Mouse (Mus musculus) monocyte, adult 5-6 weeks (primary cell): ENCODE measurements at regions not wholly inside any gene's neighbourhood (a gene's known extent, or its start where the extent isn't known, plus 50 kb on each side); places are given as distances from the start of the nearest gene placed in this dataset.

Source experiments
- ATAC-seq: fragments of 153-309, 156-312 bp; replicated peaks from 2 replicates; pipeline ENCODE4 v1.8.0; 2017; ENCODE audit warnings: mild to moderate bottlenecking; ENCODE audit not compliant: low TSS enrichment, insufficient number of reproducible peaks, severe bottlenecking, poor library complexity, low FRiP score

DNA sequence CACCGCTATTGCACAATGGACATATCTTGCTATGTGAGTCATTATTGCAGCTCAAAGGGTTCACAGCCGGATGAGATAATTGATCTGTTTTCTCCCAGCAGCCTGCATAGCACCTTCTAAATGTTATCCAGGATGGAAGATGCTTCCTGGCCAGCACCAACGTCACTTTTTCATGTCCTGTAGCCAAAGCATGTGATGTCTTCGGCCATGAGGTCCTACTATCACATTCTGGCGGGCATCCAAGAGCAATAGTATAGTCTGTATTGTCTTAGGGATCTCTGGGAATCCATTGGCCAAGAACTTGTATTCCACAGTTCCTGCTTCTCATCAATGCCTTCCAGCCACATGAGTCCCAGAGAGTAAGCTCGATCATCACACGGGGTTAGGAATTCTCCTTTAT lies 70.6 kb downstream of the Npy start:
- no peak for ATAC-seq

DNA sequence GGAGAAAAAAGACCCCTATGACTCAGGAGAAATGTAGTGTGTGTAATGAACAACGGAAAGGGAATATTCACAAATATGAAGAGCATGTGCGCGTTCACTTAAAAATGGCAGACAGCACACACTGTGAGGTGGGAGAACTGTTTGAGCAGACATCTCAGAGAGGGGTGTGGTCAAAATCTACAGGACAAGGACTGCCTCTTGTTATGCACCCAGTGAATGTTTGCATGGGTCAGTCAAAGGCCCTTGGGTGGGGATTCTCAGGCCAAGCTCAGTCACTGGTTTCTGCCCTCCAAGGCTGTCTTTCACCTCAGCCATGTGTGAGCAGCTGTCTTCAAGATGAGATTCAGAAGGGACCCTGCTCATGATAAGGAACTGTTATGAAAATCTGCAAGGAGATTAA lies 76.6 kb downstream of the Npy start:
- no peak for ATAC-seq

DNA sequence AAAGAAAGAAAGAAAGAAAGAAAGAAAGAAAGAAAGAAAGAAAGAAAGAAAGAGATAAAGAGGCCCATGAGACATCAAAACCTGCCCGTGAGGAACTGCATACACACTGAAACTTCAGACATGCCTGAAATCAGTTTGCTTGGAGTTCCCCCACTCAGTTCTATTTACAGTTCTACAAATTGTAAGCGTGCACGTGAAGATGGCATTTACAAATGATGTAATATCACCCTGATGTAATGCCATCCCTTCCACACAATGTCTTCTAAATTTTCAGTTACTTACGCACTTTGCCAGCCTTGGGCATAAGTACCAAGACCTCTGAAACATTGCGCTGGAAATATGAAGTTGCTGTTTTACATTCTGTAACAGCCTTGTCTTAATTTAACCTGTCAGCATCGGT lies 79.0 kb downstream of the Npy start:
- no peak for ATAC-seq

DNA sequence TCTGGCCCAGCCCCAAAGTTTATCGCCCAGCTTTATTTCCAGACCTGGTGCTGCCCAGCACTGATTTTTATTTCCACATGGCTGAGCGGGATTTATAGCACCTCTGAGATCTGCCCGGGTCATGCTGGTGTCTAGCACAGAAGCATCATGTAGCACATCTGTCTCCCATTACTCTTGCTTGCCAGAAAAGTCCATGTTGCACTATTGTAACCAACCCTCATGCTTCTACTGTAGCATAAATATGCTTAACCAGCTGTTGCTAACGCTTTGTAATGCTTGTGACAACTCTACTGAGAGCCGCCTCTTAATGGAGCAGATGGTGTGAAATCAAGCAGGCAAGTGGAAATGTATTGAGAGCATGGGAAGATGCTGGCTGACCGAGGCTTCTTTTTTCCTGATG lies 81.5 kb downstream of the Npy start:
- no peak for ATAC-seq

DNA sequence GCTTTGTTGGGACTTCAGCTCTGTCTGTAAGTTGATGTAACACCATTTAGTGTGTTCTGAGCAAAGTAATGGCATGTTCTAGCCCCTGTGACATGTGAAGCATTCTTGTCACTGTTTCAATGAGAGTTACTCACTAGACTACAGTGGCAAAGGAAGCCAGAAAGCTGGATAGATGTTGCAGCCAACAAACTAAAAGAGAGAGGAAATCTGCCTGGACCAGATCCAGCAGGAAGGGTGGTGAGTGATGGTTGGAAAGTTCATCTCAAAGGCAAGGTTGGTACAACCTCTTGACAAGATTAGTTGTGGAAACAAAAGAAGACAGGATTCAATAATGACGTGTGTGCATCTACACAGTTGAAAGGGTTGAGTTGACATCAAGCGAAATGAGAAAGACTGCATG lies 83.9 kb downstream of the Npy start:
- no peak for ATAC-seq

DNA sequence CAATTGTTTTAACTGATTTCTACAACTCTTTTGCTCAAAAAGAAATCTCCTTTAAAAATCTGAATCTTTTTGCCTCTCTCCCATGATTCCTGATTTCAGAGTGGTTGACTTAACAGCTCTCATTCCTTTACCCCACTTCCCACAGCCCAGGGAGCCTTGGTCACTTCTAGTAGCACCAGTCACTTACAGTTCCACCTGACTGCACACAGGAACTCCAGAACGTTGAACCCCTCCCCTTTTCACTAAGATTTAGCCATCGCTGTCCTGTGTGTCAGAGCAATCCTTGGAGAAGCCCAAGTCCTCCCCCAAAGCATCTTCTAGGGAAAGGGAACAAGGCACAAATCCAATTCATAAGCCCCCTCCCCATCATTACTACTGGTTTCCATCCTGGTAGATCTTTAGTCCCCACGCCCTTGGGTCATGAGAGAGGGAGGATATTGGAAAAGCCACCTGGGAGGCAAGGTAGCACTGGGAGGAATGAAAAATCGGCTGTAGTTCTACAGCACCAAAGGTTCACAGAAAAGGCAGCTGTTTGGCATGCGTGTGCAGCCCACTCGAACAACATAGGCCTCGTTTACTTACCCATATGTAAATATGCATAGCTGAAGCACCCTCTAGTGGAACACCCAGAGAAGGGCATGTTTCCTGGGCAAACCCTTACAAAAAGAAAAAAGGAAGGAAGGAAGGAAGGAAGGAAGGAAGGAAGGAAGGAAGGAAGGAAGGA lies 96.7 kb downstream of the Npy start:
- ATAC-seq = no peak

DNA sequence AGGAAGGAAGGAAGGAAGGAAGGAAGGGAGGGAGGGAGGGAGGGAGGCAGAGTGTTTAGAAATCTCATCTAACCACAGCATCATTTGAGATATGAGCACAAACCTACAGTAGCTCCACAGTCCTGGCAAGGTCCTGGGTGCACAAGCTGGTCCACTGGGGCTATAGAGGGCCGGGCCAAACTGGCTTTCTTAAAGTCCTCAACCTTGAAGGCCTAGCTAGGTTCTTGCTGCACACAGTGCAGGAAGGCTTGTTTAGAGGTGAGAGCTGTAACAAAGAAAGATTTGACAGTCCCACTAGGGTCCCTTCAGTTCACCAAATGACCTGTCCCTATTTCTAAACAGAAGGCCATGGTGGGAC lies 97.3 kb downstream of the Npy start:
- ATAC-seq = no peak

DNA sequence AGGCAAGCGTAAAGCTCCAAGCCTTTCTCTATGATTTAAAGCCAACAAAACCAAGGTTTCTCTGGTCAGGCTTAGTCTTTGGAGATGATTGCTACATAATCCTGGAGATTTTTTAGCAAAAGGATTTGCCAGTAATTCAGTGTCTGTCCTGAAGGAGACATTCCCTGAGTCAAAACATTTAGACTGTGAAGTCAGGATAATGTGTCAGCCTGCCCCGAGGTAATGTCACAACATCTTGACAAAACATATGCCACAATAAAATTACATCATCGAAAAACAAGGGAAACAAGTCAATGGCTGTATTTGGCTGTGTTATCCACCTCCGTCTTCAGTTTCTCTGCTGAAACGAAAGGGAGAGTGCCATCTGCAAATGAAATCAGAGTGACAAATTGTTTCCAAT lies 101.8 kb downstream of the Npy start:
- ATAC-seq = no peak

DNA sequence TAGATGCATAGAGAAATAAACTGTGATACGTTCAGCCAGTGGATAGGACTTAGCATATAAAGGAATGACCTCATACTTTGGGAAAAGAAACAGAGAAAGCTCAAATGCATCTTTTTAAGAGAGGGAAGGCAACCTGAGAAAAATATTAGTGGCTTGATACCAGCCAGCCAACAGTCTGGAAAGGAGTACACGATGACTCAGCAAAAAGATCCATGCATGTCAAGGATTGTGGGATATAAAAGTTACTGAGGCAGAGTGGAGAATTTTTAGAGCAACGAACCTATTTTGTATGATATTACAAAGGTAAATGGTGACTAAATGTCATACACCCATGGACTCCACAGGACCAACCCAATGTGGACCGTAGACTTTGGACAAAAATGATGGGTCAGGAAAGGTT lies 105.6 kb downstream of the Npy start:
- no peak for ATAC-seq

DNA sequence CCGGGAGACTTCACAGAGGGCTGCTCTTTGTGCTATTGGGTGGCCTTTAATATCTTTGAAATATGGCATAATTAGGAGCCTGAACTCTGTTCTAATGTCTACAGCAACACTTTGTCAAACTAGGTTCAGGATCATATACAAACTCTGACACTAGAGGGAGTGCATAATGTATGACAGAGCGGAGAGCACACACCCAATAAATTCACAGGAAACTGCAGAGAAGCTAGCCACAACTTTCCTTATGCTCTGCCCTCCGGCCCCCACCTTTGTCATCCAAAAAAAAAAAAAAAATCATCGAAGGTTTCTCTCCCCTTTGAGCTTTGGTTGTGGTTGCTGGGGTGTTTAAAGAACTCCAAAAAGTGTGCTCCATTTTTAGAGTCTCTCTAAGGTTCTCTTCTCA lies 107.6 kb downstream of the Npy start:
- no peak for ATAC-seq

DNA sequence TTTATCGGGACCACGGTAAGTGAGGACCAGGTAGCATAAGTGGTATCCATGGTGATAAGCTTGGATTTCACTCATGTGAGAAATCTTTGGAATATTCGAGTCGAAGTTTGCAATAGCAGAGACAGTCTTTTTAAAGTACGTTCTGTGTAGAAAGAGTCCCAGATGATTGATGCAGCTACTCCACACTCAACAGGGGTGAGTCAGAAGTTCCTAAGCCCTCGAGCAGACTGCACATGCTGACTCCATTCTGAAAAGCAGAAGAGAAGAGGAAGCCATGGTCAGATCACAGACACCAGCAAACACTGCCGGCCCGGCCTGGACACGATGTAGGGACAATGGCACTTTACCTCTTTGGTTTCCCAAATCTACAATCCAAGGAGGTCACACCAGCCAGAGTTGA lies 120.6 kb downstream of the Npy start:
- ATAC-seq = no peak

DNA sequence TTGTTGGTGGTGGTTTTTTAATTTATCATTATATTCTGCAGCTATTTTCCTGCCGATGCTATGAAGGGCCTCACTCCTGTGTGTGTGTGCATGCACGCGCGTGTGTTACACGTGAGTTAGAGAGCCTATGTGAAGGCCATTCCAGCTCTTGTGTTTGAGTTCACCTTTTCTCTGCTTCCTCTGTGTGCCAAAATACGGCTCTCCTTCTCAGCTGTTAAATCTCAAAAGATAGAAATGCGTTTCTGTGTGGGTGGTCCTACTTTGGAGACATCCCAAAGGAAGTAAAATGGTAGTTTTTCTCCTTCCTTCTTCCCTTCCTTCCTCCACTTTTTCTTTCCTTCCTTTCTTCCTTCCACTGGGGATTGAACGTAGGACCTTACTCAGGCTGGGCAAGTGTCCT lies 136.4 kb downstream of the Npy start:
- ATAC-seq = no peak

DNA sequence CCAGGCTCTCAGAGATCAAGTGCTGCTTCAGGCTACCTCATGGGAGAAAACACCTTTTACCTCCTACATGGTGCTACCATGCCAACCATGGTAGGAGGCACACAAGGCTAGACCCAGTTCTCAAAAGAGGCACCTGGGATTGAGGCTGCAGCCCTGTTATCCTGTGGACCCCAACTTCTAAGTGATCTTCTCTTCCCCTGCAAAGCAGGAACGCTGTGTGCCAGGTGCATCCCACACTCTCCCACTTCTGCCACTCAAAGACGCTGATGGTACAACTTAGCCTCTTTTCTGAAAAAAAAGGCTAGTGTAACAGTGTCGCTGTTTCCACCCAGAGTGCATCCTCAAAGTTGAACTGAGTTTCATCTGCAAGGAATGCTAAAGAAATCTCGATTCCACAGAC lies 138.7 kb downstream of the Npy start:
- no peak for ATAC-seq

DNA sequence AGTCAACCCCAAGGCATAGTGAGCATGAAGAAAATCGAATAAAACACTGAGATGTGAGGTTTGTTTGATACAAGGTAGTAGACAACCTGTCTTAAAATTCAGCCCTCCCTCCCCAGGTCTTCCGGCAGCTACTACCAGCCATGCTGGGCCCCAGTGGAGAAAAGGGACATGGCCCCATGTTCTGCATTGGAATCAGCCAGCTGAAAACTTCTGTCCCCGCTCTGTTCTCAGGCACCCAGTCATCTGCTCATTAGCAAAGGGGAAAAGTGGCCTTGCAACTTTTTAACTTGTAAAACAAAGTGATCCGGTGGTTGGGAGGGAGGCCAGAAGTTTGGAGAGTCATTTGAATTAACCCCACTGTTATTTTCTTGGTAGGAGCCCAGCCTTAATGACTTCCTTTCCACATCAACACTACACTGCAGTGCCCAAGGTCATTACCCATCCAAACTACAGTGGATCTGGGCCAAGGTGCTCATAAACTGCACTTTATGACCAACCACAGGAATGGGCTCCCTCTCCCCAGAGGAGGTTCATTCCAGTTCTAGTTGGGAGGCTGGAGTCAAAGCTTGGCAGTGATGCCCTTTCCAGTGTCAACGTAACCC lies 143.5 kb downstream of the Npy start:
- no peak for ATAC-seq

DNA sequence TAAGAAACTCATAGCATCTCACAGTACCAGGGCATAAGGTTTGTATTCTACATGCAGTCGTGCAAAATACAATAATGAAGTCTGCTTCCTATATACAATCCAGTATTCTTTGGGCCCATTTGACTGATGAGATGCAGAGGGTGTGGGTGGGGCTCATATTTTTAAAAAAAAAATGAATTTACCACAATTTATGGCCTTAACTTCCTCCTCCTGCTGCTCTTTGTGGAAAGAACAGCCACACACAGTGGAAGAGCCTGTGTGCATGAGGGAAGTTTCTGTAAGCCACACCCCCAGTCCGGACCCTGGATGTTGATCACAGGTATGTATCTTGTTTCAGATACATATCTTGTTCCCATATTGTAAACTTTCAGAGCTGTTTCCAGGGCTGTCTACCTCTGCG lies 143.5 kb upstream of the Mpp6 start:
- no peak for ATAC-seq

DNA sequence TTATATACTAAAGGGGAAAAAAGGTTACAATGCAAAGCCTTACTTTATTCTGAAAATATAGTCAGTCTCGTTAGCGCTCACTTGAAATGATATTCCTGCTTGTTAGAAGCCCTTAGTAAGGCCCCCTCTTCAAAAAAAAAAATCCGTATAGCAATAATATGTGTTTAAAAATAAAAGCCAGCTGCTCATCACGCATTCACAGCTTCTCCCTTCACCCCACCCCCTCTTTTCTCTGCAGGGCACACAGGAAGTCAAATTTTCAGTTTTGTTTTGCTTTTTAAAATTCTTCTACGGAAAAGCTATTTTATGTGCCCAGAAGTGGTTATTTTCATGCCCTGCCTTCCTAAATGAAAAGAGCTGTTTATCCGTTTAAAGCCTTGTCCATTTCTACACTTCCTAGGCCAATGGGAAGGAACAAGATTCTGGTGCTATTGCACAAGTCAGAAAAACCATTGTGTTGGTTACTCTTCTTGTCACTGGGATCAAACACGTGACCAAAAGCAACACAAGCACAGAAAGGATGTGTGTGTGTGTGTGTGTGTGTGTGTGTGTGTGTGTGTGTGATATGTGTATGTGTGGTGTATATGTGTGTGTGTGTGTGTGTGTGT lies 136.7 kb upstream of the Mpp6 start:
- ATAC-seq = no peak

DNA sequence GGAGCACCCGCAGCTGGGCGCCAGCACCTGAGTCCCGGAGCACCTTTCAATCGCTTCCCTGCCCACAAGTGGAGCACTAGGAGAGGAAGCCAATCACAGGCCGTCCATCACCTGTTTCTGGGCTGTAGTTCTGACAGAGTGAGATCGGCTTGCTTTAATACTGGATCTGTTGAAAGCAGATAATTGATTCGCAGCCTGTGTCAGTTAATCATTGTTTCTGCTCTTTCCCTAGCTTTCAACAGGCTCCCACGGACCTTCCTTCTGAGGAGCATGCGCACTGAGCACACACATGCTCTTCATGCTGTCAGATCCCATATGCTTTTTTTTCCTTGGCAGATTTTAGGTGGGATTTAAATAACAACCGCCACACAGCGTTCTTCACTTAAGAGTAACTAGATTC lies 132.3 kb upstream of the Mpp6 start:
- ATAC-seq = no peak

DNA sequence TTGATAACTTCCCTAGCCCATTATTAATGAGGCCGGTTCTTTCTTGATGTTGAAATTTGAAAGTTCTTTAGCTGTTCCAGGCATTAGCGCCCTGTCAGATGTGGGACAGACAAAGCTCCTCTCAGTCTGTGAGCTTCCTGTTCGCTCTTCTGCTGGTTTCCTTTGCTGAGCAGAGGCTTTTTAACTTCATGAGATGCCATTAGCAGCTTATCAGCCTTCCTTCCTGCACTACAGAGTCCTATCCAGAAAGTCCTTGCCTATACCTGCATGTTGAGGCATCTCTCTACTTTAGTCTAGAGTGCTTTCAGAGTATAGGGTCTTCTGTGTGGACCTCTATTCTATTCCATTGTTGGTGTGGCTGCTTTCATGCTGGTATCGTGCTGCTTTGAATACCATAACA lies 126.3 kb upstream of the Mpp6 start:
- ATAC-seq = no peak

DNA sequence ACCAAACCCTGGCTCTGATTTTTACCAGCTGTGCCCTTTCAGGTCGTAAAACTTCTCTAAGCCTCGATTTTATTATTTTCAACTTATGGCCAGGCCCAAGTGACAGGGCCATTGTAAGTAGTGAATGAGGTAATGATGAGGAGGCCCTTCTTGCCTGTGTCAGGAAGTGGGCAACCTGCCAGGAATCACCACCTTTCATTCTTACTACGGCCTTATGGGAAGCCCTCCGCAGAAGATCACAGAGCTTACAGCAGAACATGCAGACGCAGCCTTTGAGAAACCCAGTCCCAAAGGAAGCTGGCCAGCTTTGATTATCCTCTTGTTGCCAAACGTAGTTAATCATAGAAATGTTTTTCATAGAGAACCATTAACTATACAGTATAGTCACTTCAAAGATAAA lies 124.9 kb upstream of the Mpp6 start:
- no peak for ATAC-seq

DNA sequence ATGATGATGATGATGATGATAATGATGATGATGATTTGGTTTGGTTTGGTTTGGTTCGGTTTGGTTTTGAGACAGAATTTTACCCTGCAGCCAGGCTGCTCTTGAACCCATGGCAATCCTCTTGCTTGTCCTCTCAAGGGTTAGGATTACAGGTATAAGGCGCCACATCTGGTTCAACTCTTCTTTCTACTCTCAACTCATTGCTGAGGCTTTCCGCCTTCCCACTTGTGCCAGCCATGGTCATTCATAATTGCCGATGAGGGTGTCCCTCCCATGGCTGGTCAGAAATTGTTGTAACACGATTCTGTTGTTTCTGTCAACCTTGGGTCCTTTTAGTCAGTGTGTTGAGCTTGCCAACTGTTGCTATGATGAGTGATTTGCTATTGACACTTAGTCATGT lies 122.9 kb upstream of the Mpp6 start:
- ATAC-seq = no peak
